Mouse (Mus musculus): ENCODE results near the gene Gm960. TPM values are rescaled to one million over a fixed set of nuclear protein-coding genes. Genes with fewer than 3 reads are reported as not detected.

Gm960 gene
- polyA plus RNA-seq, 1 experiment from 2014 or later, result 0.62 TPM

DNA sequence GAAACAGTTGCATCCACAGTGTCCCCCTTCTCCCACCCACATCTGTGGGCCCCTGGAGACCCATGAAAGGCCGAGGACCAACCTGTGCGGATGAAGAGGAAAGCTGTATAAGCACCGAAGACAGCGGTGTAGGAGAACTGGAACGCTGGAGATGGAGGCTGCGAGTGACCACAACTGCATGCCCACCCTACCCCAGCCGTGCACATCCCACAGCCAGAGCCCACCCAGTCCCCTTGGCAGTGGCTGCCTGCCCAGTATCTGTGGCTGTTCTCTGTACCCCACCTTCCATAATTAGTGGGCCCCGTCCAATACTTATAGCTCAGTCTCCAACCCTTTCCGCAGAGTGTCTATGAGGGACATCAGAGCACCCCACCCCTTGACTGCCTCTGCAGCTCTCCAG, 75.0 kb downstream of the Gm960 start:
- no peak overlapping the region for H3K4me2 ChIP-seq (ENCODE audit: low read depth, low read length)
- H3K27ac ChIP-seq (ENCODE audit: low read length), result no peak overlapping the region
- peaks cover 17% of the 10 kb centered on the region for H3K36me3 ChIP-seq (ENCODE audit: control insufficient read depth, insufficient read depth)
- H3K4me1 ChIP-seq (ENCODE audit: control insufficient read depth, insufficient read depth, low read length), result peaks cover 16% of the 10 kb centered on the region
- no peak overlapping the region for H3K9ac ChIP-seq (ENCODE audit: low read length)
- 95% methylated on average over 9 of the region's 9 CpGs for WGBS
- no peak for ATAC-seq (replicated peaks; ENCODE audit: extremely low read depth, insufficient read depth, low FRiP score)
- H3K9me3 ChIP-seq (replicated peaks; ENCODE audit: control insufficient read depth, low read length), result no peaks in the 10 kb centered on the region
- H3K4me3 ChIP-seq (ENCODE audit: low read length), result no peak overlapping the region
- no peaks in the 10 kb centered on the region for H3K27me3 ChIP-seq (ENCODE audit: control insufficient read depth, insufficient read depth, low read length)

DNA sequence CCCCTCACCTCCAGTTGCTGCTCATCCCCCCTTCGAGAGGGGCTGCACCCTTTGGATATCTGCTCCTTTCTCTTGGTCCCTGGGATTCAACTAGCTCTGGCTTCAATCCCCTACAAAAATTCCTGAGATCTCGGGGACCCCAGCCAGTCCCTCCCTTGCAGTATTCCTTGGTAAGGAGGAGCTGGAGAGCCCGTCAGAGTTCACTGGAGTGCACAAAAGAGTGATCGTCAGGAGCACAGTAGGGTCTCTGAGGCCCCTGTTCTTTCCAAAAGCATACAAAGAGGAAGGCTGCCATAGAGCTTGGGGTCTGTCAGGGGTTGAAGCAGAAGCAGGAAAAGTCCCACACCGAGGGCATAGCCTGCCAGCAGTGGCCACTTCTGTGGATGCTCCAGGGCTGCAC, 75.7 kb downstream of the Gm960 start:
- Histone ChIP-seq H3K27ac (ENCODE audit: low read length) (no peak overlapping the region), H3K9me3 (replicated peaks; ENCODE audit: control insufficient read depth, low read length) (no peaks in the 10 kb centered on the region), H3K36me3 (ENCODE audit: control insufficient read depth, insufficient read depth) (peaks cover 17% of the 10 kb centered on the region), H3K9ac (ENCODE audit: low read length) (no peak overlapping the region), H3K27me3 (ENCODE audit: control insufficient read depth, insufficient read depth, low read length) (0 out of 2 replicates have a peak, but pooled peaks cover 2% of the 10 kb centered on the region), H3K4me3 (ENCODE audit: low read length) (no peak overlapping the region), H3K4me2 (ENCODE audit: low read depth, low read length) (no peak overlapping the region), H3K4me1 (ENCODE audit: control insufficient read depth, insufficient read depth, low read length) (peaks cover 16% of the 10 kb centered on the region)
- ATAC-seq (replicated peaks; ENCODE audit: extremely low read depth, insufficient read depth, low FRiP score), result no peak
- WGBS, result 84% methylated on average over 5 of the region's 5 CpGs

DNA sequence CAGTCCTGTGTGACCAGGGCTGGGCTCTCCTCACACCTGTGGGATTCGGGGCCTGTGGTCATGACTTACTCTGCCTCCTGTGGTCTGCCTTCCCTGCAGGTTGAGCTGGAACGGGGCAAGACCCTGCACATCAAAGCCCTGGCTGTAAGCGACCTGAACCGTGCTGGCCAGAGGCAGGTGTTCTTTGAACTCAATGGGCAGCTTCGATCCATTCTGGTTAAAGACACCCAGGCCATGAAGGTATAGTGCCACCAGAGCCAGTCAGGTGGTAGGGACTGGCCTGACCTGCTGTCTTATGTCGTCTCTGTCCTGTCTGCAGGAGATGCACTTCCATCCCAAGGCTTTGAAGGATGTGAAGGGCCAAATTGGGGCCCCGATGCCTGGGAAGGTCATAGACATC, 77.7 kb downstream of the Gm960 start:
- 91% methylated on average over 7 of the region's 7 CpGs for WGBS

DNA sequence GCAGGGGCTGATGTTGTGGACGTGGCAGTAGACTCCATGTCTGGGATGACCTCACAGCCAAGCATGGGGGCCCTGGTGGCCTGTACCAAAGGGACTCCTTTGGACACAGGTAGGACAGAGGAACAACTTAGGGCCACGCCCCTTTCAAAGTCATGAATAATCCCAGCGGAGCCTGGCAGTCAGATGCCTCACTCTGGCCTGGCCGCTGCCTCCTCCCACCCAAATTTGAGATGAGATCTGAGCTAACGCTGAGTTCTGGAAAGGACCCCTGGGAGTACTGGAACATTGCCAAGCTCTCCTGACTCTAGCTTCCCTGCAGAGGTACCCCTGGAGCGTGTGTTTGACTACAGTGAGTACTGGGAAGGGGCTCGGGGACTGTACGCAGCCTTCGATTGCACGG, 79.0 kb downstream of the Gm960 start:
- no peak overlapping the region for H3K4me3 ChIP-seq (ENCODE audit: low read length)
- H3K36me3 ChIP-seq (ENCODE audit: control insufficient read depth, insufficient read depth), result peaks cover 17% of the 10 kb centered on the region
- H3K9ac ChIP-seq (ENCODE audit: low read length), result no peak overlapping the region
- H3K27ac ChIP-seq (ENCODE audit: low read length), result no peak overlapping the region
- H3K9me3 ChIP-seq (replicated peaks; ENCODE audit: control insufficient read depth, low read length), result no peaks in the 10 kb centered on the region
- H3K4me2 ChIP-seq (ENCODE audit: low read depth, low read length), result no peak overlapping the region
- 74% methylated on average over 10 of the region's 10 CpGs for WGBS
- peaks cover 2% of the 10 kb centered on the region for H3K4me1 ChIP-seq (ENCODE audit: control insufficient read depth, insufficient read depth, low read length)
- ATAC-seq (replicated peaks; ENCODE audit: extremely low read depth, insufficient read depth, low FRiP score), result no peak
- 0 out of 2 replicates have a peak, but pooled peaks cover 2% of the 10 kb centered on the region for H3K27me3 ChIP-seq (ENCODE audit: control insufficient read depth, insufficient read depth, low read length)

More for the DNA sequence above, 77.7 kb downstream of the Gm960 start:
- H3K4me3 ChIP-seq (ENCODE audit: low read length), result no peak overlapping the region
- no peak overlapping the region for H3K4me2 ChIP-seq (ENCODE audit: low read depth, low read length)
- no peak for ATAC-seq (replicated peaks; ENCODE audit: extremely low read depth, insufficient read depth, low FRiP score)
- no peaks in the 10 kb centered on the region for H3K9me3 ChIP-seq (replicated peaks; ENCODE audit: control insufficient read depth, low read length)
- no peak overlapping the region for H3K27ac ChIP-seq (ENCODE audit: low read length)
- H3K4me1 ChIP-seq (ENCODE audit: control insufficient read depth, insufficient read depth, low read length), result peaks cover 6% of the 10 kb centered on the region
- 0 out of 2 replicates have a peak, but pooled peaks cover 2% of the 10 kb centered on the region for H3K27me3 ChIP-seq (ENCODE audit: control insufficient read depth, insufficient read depth, low read length)
- H3K9ac ChIP-seq (ENCODE audit: low read length), result no peak overlapping the region
- peaks cover 17% of the 10 kb centered on the region for H3K36me3 ChIP-seq (ENCODE audit: control insufficient read depth, insufficient read depth)

DNA sequence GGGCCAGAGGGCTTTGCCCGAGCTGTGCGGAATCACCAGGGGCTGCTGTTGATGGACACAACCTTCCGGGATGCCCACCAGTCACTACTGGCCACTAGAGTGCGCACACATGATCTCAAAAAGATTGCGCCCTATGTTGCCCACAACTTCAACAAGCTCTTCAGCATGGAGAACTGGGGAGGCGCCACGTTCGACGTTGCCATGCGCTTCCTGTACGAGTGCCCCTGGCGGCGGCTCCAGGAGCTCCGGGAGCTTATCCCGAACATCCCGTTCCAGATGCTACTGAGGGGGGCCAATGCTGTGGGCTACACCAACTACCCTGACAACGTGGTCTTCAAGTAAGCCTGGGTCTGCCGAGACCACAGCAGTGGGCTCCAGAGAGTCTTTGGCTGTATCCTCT, 80.3 kb downstream of the Gm960 start:
- 0 out of 2 replicates have a peak, but pooled peaks cover 2% of the 10 kb centered on the region for H3K27me3 ChIP-seq (ENCODE audit: control insufficient read depth, insufficient read depth, low read length)
- 32% methylated on average over 18 of the region's 18 CpGs for WGBS
- ATAC-seq (replicated peaks; ENCODE audit: extremely low read depth, insufficient read depth, low FRiP score), result no peak
- H3K36me3 ChIP-seq (ENCODE audit: control insufficient read depth, insufficient read depth), result peaks cover 11% of the 10 kb centered on the region
- H3K4me1 ChIP-seq (ENCODE audit: control insufficient read depth, insufficient read depth, low read length), result peaks cover 4% of the 10 kb centered on the region
- H3K4me3 ChIP-seq (ENCODE audit: low read length), result no peak overlapping the region
- no peak overlapping the region for H3K9ac ChIP-seq (ENCODE audit: low read length)
- no peaks in the 10 kb centered on the region for H3K9me3 ChIP-seq (replicated peaks; ENCODE audit: control insufficient read depth, low read length)
- no peak overlapping the region for H3K27ac ChIP-seq (ENCODE audit: low read length)
- H3K4me2 ChIP-seq (ENCODE audit: low read depth, low read length), result no peak overlapping the region

DNA sequence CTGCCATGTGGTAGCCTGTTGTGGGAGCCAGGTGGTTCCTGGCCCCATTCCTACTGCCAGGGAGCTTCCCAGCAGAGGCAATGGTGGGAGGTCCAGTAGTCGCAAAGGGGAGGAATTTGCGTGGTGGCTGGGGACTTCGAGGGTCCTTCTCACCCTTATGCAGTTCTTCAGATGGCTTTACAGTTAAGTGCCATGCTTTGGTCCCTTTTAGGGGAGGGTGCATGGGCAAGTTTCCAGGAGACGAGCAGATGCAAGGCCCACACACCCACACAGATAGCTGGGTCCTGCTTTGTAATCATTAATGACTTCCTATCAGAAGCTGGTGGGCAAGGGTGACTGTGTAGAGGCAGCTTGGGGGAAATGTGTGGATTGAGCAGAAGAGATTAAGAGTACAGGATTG, 81.9 kb downstream of the Gm960 start:
- WGBS, result 26% methylated on average over 4 of the region's 4 CpGs
- 0 out of 2 replicates have a peak, but pooled peaks cover 2% of the 10 kb centered on the region for H3K27me3 ChIP-seq (ENCODE audit: control insufficient read depth, insufficient read depth, low read length)
- ATAC-seq (replicated peaks; ENCODE audit: extremely low read depth, insufficient read depth, low FRiP score), result no peak
- H3K36me3 ChIP-seq (ENCODE audit: control insufficient read depth, insufficient read depth), result peaks cover 9% of the 10 kb centered on the region
- H3K9ac ChIP-seq (ENCODE audit: low read length), result no peak overlapping the region
- peaks cover 4% of the 10 kb centered on the region for H3K4me1 ChIP-seq (ENCODE audit: control insufficient read depth, insufficient read depth, low read length)
- no peaks in the 10 kb centered on the region for H3K9me3 ChIP-seq (replicated peaks; ENCODE audit: control insufficient read depth, low read length)
- no peak overlapping the region for H3K4me3 ChIP-seq (ENCODE audit: low read length)
- H3K4me2 ChIP-seq (ENCODE audit: low read depth, low read length), result no peak overlapping the region
- no peak overlapping the region for H3K27ac ChIP-seq (ENCODE audit: low read length)

DNA sequence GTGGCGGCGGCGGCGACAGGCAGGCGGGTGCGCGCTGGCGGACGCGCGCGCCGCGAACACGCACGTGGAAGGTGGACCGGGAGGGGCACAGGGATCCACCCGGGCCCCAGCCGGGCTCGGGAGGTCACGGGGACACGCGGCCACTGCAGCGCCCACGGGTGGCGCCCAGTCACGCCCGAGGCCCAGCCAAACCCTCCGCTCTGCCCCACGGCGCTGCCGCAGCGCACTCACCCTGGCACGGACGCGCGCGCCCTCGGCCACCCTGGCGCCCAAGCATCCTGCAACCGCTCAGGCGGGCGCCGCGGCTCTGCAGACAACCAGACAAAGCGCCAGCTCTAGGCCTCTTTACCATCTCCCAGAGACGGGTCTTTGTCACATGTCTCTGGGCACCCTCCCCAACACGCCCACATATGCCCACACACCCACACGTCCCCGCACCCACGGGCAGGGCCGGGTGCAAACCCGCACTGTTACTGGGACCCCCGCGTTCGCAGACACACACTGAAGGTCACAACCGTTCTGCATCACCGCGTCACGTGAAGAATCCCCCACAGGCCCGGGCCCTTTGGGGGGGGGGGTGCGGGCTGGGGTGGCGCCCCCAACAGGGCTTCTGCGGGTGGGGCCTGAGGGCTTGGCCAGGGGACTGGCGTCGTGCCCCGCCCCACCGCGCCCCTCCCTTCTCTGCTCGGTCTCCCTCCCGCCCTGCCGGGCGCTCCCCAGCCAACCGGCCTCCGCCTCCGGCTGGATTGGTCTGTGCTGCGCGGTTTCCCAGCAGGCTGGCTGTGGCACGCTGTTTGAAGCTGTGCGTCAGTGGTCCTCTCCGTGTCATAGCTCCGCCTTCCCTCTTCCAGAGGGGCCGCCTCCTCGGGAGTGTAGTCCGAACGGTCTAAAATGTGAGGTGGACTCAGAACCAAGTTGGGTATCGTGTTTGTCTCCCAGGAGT, 83.0 kb downstream of the Gm960 start, which contains the start of gene Lrfn4:
Gene Lrfn4, minus strand, starts transcription at position 517 of the 943 bp plus-strand sequence.
- peaks cover 10% of the 10 kb centered on the region for H3K36me3 ChIP-seq (ENCODE audit: control insufficient read depth, insufficient read depth)
- ATAC-seq (replicated peaks; ENCODE audit: extremely low read depth, insufficient read depth, low FRiP score), result peak; percentile 93
- under 1% methylated on average over 87 of the region's 87 CpGs for WGBS
- peaks cover 4% of the 10 kb centered on the region for H3K4me1 ChIP-seq (ENCODE audit: control insufficient read depth, insufficient read depth, low read length)
- 0 out of 2 replicates have a peak, but pooled peaks cover 2% of the 10 kb centered on the region for H3K27me3 ChIP-seq (ENCODE audit: control insufficient read depth, insufficient read depth, low read length)
- H3K9me3 ChIP-seq (replicated peaks; ENCODE audit: control insufficient read depth, low read length), result no peaks in the 10 kb centered on the region
- peak within 1 kb of the TSS; percentile 78 for H3K4me2 ChIP-seq (ENCODE audit: low read depth, low read length)
- peak within 1 kb of the TSS; percentile 83 for H3K9ac ChIP-seq (ENCODE audit: low read length)
- H3K4me3 ChIP-seq (ENCODE audit: low read length), result peak within 1 kb of the TSS; percentile 82
- peak within 1 kb of the TSS; percentile 75 for H3K27ac ChIP-seq (ENCODE audit: low read length)

DNA sequence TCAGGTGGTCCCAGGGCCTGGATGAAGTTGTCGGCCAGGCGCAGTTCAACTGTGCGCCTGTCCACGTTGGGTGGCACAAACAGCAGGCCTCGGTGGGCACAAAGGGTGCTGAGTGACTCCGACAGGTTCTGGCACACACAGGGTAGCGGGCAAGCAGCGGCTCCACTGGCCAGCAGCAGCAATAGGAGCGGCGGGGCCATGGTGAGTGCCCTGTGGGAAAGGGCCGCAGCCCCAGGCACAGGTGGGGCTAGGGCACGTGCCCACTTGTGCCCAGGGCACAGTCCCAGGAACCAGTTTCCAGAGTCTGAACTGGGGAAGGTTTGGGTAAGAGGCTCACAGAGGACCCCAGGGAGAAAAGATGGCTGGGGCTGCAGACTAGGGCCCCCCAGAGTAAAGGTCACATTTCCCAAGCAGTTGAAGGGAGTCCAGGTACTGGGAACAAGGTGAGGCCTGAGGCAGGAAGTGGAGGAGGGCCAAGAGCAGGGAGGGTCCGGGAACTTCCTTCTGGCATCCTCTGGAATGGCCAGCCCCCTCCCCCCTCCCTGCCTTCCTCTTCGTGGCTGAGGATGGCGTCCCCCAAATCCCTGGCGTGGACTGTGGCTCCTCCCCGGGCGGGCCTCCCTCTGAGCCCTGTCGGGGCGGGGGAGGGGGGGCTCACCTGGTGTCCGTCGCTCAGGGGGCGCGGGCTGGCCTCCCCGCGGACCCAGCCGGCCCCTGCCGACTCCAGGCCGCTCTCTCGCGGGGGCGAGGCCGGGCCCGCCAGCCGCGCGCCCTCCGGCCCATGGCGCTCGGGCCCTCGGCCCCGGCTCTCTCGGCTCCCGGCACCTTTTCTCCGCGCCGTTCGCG, 83.9 kb downstream of the Gm960 start:
- Histone ChIP-seq H3K4me3 (ENCODE audit: low read length) (peak overlapping the region; percentile 82), H3K4me2 (ENCODE audit: low read depth, low read length) (peak overlapping the region; percentile 78), H3K4me1 (ENCODE audit: control insufficient read depth, insufficient read depth, low read length) (peaks cover 6% of the 10 kb centered on the region), H3K9ac (ENCODE audit: low read length) (peak overlapping the region; percentile 83), H3K36me3 (ENCODE audit: control insufficient read depth, insufficient read depth) (peaks cover 10% of the 10 kb centered on the region), H3K27me3 (ENCODE audit: control insufficient read depth, insufficient read depth, low read length) (0 out of 2 replicates have a peak, but pooled peaks cover 2% of the 10 kb centered on the region), H3K9me3 (replicated peaks; ENCODE audit: control insufficient read depth, low read length) (no peaks in the 10 kb centered on the region), H3K27ac (ENCODE audit: low read length) (peak overlapping the region; percentile 75)
- WGBS, result 23% methylated on average over 36 of the region's 49 CpGs
- ATAC-seq (replicated peaks; ENCODE audit: extremely low read depth, insufficient read depth, low FRiP score), result no peak
